Mouse (Mus musculus) olfactory bulb, adult 2 months (tissue): ENCODE measurements around the gene Wfdc11. TPM values are rescaled to one million over a fixed set of nuclear protein-coding genes. Genes with fewer than 3 reads are reported as not detected.
"Not testable (repeated sequence)": the region's sequence is repeated elsewhere in the genome, so short reads cannot be mapped to it uniquely, and the experiment has no call there.

ENCODE experiments used
- H3K27ac ChIP-seq: fragments of 200-500 bp; 2 replicates; pipeline ENCODE4 v1.5.1; 2012; ENCODE audit warnings: low read depth, low read length; ENCODE audit not compliant: insufficient read depth
- H3K4me1 ChIP-seq: fragments of 200-500 bp; 2 replicates; pipeline ENCODE4 v1.6.1; 2012; ENCODE audit warnings: low read length; ENCODE audit not compliant: control insufficient read depth, insufficient read depth
- H3K4me3 ChIP-seq: fragments of 200-500 bp; 2 replicates; pipeline ENCODE4 v1.5.1; 2012; ENCODE audit warnings: mild to moderate bottlenecking, low read depth, low read length, moderate library complexity; ENCODE audit not compliant: insufficient read depth
- CTCF ChIP-seq: fragments of 200-500 bp; IDR thresholded peaks from 2 replicates; pipeline ENCODE4 v1.5.1; 2012; ENCODE audit warnings: low read depth, mild to moderate bottlenecking, low read length, moderate library complexity; ENCODE audit not compliant: insufficient read depth
- POLR2A ChIP-seq: fragments of 200-500 bp; IDR thresholded peaks from 2 replicates; pipeline ENCODE4 v1.6.1; 2012; ENCODE audit warnings: mild to moderate bottlenecking, low read depth, low read length, moderate library complexity; ENCODE audit not compliant: insufficient read depth
- WGBS: fragments of 180-500 bp; shearing (Covaris S2); methylation state at CpG from one replicate; pipeline ENCODE4 v1.1.7; 2018; 5-methylcytosine and 5-hydroxymethylcytosine counted together
- polyA plus RNA-seq: library from polyadenylated mRNA; stranded (reverse); fragments of >200 nt; gene quantifications from 2 replicates; pipeline ENCODE4 v1.2.4, GENCODE M21; 2012; ENCODE audit warnings: low replicate concordance; ENCODE audit not compliant: missing spikeins, insufficient read depth, insufficient read length

Gene Wfdc11
- polyA plus RNA-seq, result not detected in 2 replicates

GRCm38 (mm10) chr2:164673987-164674386 is at the start of gene Wfdc11:
TSS of gene Wfdc11 (minus strand) at chr2:164674087.
- 78% methylated on average over 7 of the region's 7 CpGs for WGBS
- no peak for TF ChIP-seq CTCF
- TF ChIP-seq POLR2A, result no peak
- Histone ChIP-seq H3K4me1 (peaks cover 3% of the 10 kb centered on the region; the same call in 1 of the 2 replicates), H3K27ac (no peak within 1 kb of the TSS), H3K4me3 (no peak within 1 kb of the TSS)

- no peak overlapping the region for H3K4me3 ChIP-seq
- no peak overlapping the region for H3K27ac ChIP-seq
- no peaks in the 10 kb centered on the region for H3K4me1 ChIP-seq
- WGBS, result 71% methylated on average over 4 of the region's 4 CpGs
- no peak for TF ChIP-seq CTCF
- TF ChIP-seq POLR2A, result no peak
Measured at GRCm38 (mm10) chr2:164723276-164723675, 49.4 kb upstream of the Wfdc11 start.

DNA sequence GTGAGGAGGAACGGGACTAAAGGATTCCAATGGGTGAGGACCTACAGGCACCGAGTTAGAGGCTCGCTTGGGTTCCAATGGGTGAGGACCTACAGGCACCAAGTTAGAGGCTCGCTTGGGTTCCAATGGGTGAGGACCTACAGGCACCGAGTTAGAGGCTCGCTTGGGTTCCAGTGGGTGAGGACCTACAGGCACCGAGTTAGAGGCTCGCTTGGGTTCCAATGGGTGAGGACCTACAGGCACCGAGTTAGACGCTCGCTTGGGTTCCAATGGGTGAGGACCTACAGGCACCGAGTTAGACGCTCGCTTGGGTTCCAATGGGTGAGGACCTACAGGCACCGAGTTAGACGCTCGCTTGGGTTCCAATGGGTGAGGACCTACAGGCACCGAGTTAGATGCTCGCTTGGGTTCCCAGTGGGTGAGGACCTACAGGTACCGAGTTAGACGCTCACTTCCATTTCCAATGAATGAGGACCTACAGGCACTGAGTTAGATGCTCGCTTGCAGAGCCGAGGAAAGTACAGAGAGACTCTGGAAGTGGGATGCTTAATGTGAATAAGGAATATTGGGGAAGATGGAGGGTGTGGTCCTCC is 42.4 kb upstream of the Wfdc11 start:
- not testable (repeated sequence) for H3K4me3 ChIP-seq, H3K27ac ChIP-seq, H3K4me1 ChIP-seq
- 94% methylated on average over 23 of the region's 23 CpGs for WGBS

DNA sequence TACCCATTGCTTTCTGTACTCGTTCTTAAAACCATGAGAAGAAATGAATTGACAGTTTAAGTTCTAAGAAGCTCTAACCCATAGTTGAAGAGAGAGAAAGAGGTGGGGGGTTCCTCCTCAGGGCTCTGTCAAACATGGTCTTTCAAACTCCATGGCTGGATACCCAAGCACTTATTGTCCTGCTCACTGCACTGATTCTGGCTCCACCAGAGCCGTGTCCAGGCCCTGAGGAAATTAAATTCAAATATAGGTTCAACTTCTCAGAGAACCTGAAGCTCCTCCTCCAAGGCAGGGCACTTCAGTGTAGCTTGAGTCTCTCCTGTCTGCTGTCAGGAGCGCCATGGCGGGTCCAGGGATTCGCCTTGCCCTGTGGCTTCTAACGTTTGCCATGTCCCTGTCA is 41.1 kb upstream of the Wfdc11 start, which contains the start of gene Spint5:
Gene Spint5, plus strand, starts transcription at position 301 of the 400 bp plus-strand sequence.
- WGBS, result 77% methylated on average over 6 of the region's 6 CpGs
- TF ChIP-seq POLR2A, result no peak
- TF ChIP-seq CTCF, result no peak
- Histone ChIP-seq H3K4me1 (no peaks in the 10 kb centered on the region), H3K27ac (no peak within 1 kb of the TSS), H3K4me3 (no peak within 1 kb of the TSS)

DNA sequence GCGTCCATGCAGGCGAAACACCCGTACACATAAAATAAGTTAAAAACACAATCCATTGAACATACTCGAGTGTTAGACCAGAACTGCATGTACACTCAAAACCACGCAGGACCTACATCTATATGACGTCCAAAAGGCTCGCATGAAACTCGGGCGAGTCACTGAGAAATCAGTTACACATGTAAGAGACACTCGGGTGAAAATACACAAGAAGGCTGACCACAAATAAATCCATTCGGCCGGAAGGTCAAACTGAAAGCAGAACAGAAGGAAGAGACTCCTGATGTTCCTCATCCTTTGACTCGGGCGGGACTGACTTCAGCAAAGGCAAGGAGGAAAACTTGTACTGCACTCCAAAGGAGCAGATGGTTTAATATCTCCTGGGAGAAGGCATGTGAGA is 32.1 kb upstream of the Wfdc11 start:
- TF ChIP-seq CTCF (no peak), POLR2A (no peak)
- 92% methylated on average over 14 of the region's 14 CpGs for WGBS
- H3K27ac ChIP-seq, result no peak overlapping the region

DNA sequence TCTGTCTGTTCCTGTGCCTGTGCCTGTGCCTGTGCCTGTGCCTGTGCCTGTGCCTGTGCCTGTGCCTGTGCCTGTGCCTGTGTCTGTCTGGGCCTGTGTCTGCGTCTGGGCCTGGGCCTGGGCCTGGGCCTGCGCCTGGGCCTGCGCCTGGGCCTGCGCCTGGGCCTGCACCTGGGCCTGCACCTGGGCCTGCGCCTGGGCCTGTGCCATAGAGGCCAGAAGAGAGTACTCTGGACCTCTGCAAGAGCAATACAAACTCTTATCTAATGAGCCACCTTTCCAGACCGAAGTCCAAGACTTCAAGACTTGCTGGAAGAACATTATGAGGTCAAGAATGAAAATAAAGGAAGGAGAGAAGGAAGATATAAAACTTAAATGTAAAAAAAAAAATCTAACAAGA is 31.4 kb upstream of the Wfdc11 start:
- Histone ChIP-seq H3K4me1 (no peaks in the 10 kb centered on the region), H3K4me3 (no peak overlapping the region), H3K27ac (no peak overlapping the region)
- TF ChIP-seq CTCF, result no peak
- TF ChIP-seq POLR2A, result no peak
- whole genome bisulfite sequencing, result 92% methylated on average over 6 of the region's 6 CpGs

More for the DNA sequence above, 32.1 kb upstream of the Wfdc11 start:
- no peaks in the 10 kb centered on the region for H3K4me1 ChIP-seq
- no peak overlapping the region for H3K4me3 ChIP-seq

GRCm38 (mm10) chr2:164704235-164704634 is 30.3 kb upstream of the Wfdc11 start:
- no peak overlapping the region for H3K4me3 ChIP-seq
- TF ChIP-seq CTCF, result no peak
- no peak for TF ChIP-seq POLR2A
- no peaks in the 10 kb centered on the region for H3K4me1 ChIP-seq
- WGBS, result 83% methylated on average over 5 of the region's 5 CpGs
- no peak overlapping the region for H3K27ac ChIP-seq

- H3K4me3 ChIP-seq, result no peak overlapping the region
- 71% methylated on average over 5 of the region's 5 CpGs for WGBS
- H3K27ac ChIP-seq, result no peak overlapping the region
- TF ChIP-seq POLR2A (no peak), CTCF (no peak)
- no peaks in the 10 kb centered on the region for H3K4me1 ChIP-seq
Measured at GRCm38 (mm10) chr2:164701761-164702160, 27.9 kb upstream of the Wfdc11 start.

DNA sequence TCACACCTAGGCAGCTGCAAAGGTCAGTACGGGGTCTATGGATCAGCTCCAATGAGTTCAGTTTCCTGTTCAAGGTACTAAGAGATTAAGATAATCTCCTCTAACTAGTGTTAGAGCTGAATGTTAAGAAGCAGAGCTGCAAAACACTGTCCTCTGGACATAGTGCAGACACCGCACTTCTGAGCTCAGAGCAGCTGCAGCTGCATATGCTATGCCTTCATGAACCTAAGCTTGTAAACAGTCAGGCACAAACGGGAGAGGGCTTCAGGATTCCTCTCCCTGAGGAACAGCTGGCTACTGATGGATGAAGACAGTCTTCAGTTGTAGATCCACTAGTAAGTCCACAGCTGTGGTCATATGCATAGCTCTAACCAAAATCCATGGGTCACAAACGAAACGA is 27.1 kb upstream of the Wfdc11 start:
- no peaks in the 10 kb centered on the region for H3K4me1 ChIP-seq
- no peak overlapping the region for H3K27ac ChIP-seq
- 82% methylated on average over 5 of the region's 5 CpGs for WGBS
- no peak overlapping the region for H3K4me3 ChIP-seq
- TF ChIP-seq POLR2A, result no peak
- TF ChIP-seq CTCF, result no peak

DNA sequence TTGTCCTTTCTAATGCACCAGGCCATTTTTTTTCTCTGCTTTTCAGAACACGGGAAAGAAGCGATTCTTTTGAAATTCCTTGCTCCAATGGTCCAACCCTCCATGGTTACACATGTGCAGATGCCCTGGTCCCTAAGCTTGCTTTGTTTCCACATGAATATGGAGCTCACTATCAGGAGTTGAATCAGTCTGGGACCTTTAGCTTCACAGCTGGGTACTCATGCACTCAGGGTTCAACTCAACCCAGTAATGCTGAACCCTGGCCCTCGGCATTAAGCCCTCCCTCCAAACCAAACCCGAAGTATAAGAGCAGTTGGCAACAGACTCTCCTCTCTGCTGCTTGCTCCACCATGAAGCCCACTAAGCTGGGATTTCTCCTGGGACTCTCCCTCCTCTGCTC is 24.3 kb upstream of the Wfdc11 start, which contains the start of gene Spint4:
Gene Spint4, plus strand, starts transcription at position 301 of the 400 bp plus-strand sequence.
- no peak within 1 kb of the TSS for H3K27ac ChIP-seq
- WGBS, result 69% methylated on average over 4 of the region's 4 CpGs
- TF ChIP-seq CTCF (no peak), POLR2A (no peak)
- no peak within 1 kb of the TSS for H3K4me3 ChIP-seq
- no peaks in the 10 kb centered on the region for H3K4me1 ChIP-seq
